In the genomic region with DNA sequence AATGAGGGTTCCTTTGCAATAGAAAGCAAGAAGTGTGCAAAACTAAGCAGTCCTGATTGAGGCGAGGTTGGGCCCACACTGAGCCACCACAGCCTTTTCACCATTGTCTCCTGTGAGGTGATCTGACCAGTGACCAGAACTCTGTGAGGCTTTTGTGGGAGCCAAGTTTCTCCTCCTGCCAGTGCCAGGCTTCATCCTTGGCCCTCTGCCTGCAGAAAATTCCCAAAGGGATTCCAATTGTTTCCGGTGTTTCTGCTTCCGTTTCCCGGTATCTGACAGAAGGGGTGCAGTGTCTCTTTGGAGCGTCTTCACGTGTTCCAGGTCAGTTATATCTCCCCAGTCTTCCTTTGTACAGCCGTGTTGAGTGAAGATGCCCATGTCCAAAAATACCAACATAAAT, we compare ENCODE assay signal across 34 mouse cellular contexts. TPM values are rescaled to one million over a fixed set of nuclear protein-coding genes. Genes with fewer than 3 reads are reported as not detected.
DNase-seq lines count a peak whose midpoint lies in the region; ATAC-seq lines count a peak whose summit lies in the region.
"Had no signal": no experiment of that assay in that cellular context is flagged by ENCODE, and none has a peak within 500 bp of the region (broad histone marks: within the 10 kb centered on the region; RNA-seq: fewer than 3 reads in every experiment).

No protein-coding gene starts in this region.

- no peaks in the 10 kb centered on the region for H3K27me3 ChIP-seq in intestine, embryonic 16.5 days (replicated peaks; ENCODE audit: control insufficient read depth, insufficient read depth, low read length)
- H3K27me3 ChIP-seq: embryonic facial prominence, embryonic 13.5 days; hindbrain, embryonic 12.5 days; intestine, embryonic 15.5 days; kidney, embryonic 15.5 days; liver, embryonic 15.5 days; lung, embryonic 15.5 days; midbrain, embryonic 12.5 days; neural tube, embryonic 13.5 days had no signal

- 91% methylated on average over 7 of the region's 7 CpGs for WGBS in intestine, embryonic 16.5 days

- H3K36me3 ChIP-seq in intestine, embryonic 16.5 days (ENCODE audit: control insufficient read depth, insufficient read depth, low read length): no peaks in the 10 kb centered on the region
- H3K36me3 ChIP-seq: embryonic facial prominence, embryonic 13.5 days; forebrain, embryonic 10.5 days; hindbrain, embryonic 12.5 days; intestine, embryonic 15.5 days; kidney, embryonic 15.5 days; liver, embryonic 15.5 days; lung, embryonic 15.5 days; midbrain, embryonic 12.5 days; neural tube, embryonic 13.5 days had no signal

- no peaks in the 10 kb centered on the region for H3K9me3 ChIP-seq in intestine, embryonic 16.5 days (ENCODE audit: control insufficient read depth, low read length)
- H3K9me3 ChIP-seq: embryonic facial prominence, embryonic 13.5 days; intestine, embryonic 15.5 days; kidney, embryonic 15.5 days; liver, embryonic 15.5 days; lung, embryonic 15.5 days; megakaryocyte, embryonic 14.5 days; neural tube, embryonic 13.5 days had no signal

- no peak overlapping the region for H3K4me3 ChIP-seq in intestine, embryonic 16.5 days (ENCODE audit: low read length)
- H3K4me3 ChIP-seq: embryonic facial prominence, embryonic 13.5 days; forebrain, embryonic 10.5 days; gastrocnemius, adult 2 months; hindbrain, embryonic 12.5 days; intestine, embryonic 15.5 days; kidney, embryonic 15.5 days; liver, embryonic 15.5 days; lung, embryonic 15.5 days; megakaryocyte, embryonic 14.5 days; midbrain, embryonic 12.5 days; neural tube, embryonic 13.5 days had no signal

- no peak for ATAC-seq in intestine, embryonic 16.5 days
- ATAC-seq: CD4-positive, CD25-positive, alpha-beta regulatory T cell, adult 4 months; forebrain, embryonic 16.5 days; hindbrain, postnatal 0 days; intestine, embryonic 15.5 days had no signal

- peak; percentile 19 to 55 for DNase-seq in kidney, postnatal 36 days
- DNase-seq in kidney, adult 18-20 months: no peak
- DNase-seq in cerebellum, adult 18-20 months: peak; percentile 30 to 56
- DNase-seq in cerebellum, adult 9-11 months: peak; percentile 70
- no peak for DNase-seq in embryo, embryonic 11 days
- no peak for DNase-seq in Muller cell, postnatal 12 days (ENCODE audit: inconsistent ontology term)
- DNase-seq: adrenal gland, adult 2 months; gastrocnemius, adult 2 months; gastrocnemius, postnatal 36 days; heart, adult 18-20 months; heart, postnatal 36 days; layer of hippocampus, postnatal 36 days; lung, postnatal 36 days had no signal

- H3K9ac ChIP-seq in intestine, embryonic 16.5 days (ENCODE audit: low read depth, low read length): no peak overlapping the region
- H3K9ac ChIP-seq: embryonic facial prominence, embryonic 13.5 days; hindbrain, embryonic 12.5 days; intestine, embryonic 15.5 days; kidney, embryonic 15.5 days; liver, embryonic 15.5 days; lung, embryonic 15.5 days; midbrain, embryonic 12.5 days; neural tube, embryonic 13.5 days had no signal

- no peaks in the 10 kb centered on the region for H3K4me1 ChIP-seq in intestine, embryonic 16.5 days (ENCODE audit: control insufficient read depth, insufficient read depth, low read length)
- H3K4me1 ChIP-seq: embryonic facial prominence, embryonic 13.5 days; forebrain, embryonic 10.5 days; hindbrain, embryonic 12.5 days; intestine, embryonic 15.5 days; kidney, embryonic 15.5 days; liver, embryonic 15.5 days; lung, embryonic 15.5 days; megakaryocyte, embryonic 14.5 days; midbrain, embryonic 12.5 days; neural tube, embryonic 13.5 days had no signal

- no peak overlapping the region for H3K27ac ChIP-seq in intestine, embryonic 16.5 days (ENCODE audit: low read length)
- H3K27ac ChIP-seq: embryonic facial prominence, embryonic 13.5 days; forebrain, embryonic 10.5 days; gastrocnemius, adult 2 months; hindbrain, embryonic 12.5 days; hindbrain, postnatal 0 days; intestine, embryonic 15.5 days; kidney, embryonic 15.5 days; liver, embryonic 15.5 days; lung, embryonic 15.5 days; midbrain, embryonic 12.5 days; neural tube, embryonic 13.5 days had no signal

- no peak overlapping the region for H3K4me2 ChIP-seq in intestine, embryonic 16.5 days (ENCODE audit: low read depth, low read length)
- H3K4me2 ChIP-seq: embryonic facial prominence, embryonic 13.5 days; heart, embryonic 11.5 days; hindbrain, embryonic 12.5 days; intestine, embryonic 15.5 days; kidney, embryonic 15.5 days; liver, embryonic 15.5 days; lung, embryonic 15.5 days; midbrain, embryonic 12.5 days; neural tube, embryonic 13.5 days had no signal

RNA-seq across cellular contexts. Expression of gene 1700001J03Rik, which starts 3.6 kb away (rescaled TPM):
- not detected in 2 replicates for polyA plus RNA-seq in intestine, embryonic 16.5 days (2015; fragmentation: Nextera tagmentation; extraction: Ambion mirVana)
- polyA plus RNA-seq: embryonic facial prominence, embryonic 13.5 days; forebrain, embryonic 10.5 days; forebrain, embryonic 16.5 days; heart, embryonic 11.5 days; heart, embryonic 16.5 days; hindbrain, embryonic 12.5 days; hindbrain, postnatal 0 days; intestine, embryonic 15.5 days; limb, embryonic 11.5 days; liver, embryonic 15.5 days; lung, embryonic 15.5 days; midbrain, embryonic 12.5 days; stomach, embryonic 14.5 days; thymus, postnatal 0 days had no signal

RNA-seq across cellular contexts. Expression of gene Gm6309, which starts 18.2 kb away (rescaled TPM):
- not detected in 2 replicates for polyA plus RNA-seq in intestine, embryonic 16.5 days (2015; fragmentation: Nextera tagmentation; extraction: Ambion mirVana)
- polyA plus RNA-seq: adrenal gland, adult 2 months; CD4-positive, CD25-positive, alpha-beta regulatory T cell, adult 4 months; embryonic facial prominence, embryonic 13.5 days; forebrain, embryonic 10.5 days; forebrain, embryonic 16.5 days; heart, embryonic 11.5 days; heart, embryonic 16.5 days; hindbrain, embryonic 12.5 days; hindbrain, postnatal 0 days; intestine, embryonic 15.5 days; kidney, embryonic 15.5 days; large intestine, adult 2 months; limb, embryonic 11.5 days; liver, embryonic 15.5 days; lung, embryonic 15.5 days; midbrain, embryonic 12.5 days; midbrain, postnatal 0 days; neural tube, embryonic 13.5 days; stomach, embryonic 14.5 days; thymus, postnatal 0 days had no signal

RNA-seq across cellular contexts. Expression of gene Gm5565, which starts 28.4 kb away (rescaled TPM):
- not detected in 2 replicates for polyA plus RNA-seq in intestine, embryonic 16.5 days (2015; fragmentation: Nextera tagmentation; extraction: Ambion mirVana)
- polyA plus RNA-seq: adrenal gland, adult 2 months; CD4-positive, CD25-positive, alpha-beta regulatory T cell, adult 4 months; embryonic facial prominence, embryonic 13.5 days; forebrain, embryonic 10.5 days; forebrain, embryonic 16.5 days; heart, embryonic 11.5 days; heart, embryonic 16.5 days; hindbrain, embryonic 12.5 days; hindbrain, postnatal 0 days; intestine, embryonic 15.5 days; kidney, embryonic 15.5 days; large intestine, adult 2 months; limb, embryonic 11.5 days; liver, embryonic 15.5 days; lung, embryonic 15.5 days; midbrain, embryonic 12.5 days; midbrain, postnatal 0 days; neural tube, embryonic 13.5 days; stomach, embryonic 14.5 days; thymus, postnatal 0 days had no signal

RNA-seq across cellular contexts. Expression of gene Rnf6, which starts 32.6 kb away (rescaled TPM):
- polyA plus RNA-seq in intestine, embryonic 16.5 days (2015; fragmentation: Nextera tagmentation; extraction: Ambion mirVana): 53.0 and 56.0 TPM in 2 replicates

RNA-seq across cellular contexts. Expression of gene Cdk8, which starts 42.3 kb away (rescaled TPM):
- polyA plus RNA-seq in intestine, embryonic 16.5 days (2015; fragmentation: Nextera tagmentation; extraction: Ambion mirVana): 12.2 and 12.9 TPM in 2 replicates

Comparison
In these comparisons a context has a peak if more than half of its experiments do, and no peak if none do; other contexts are left out.
1. DNase-seq: peak in kidney, postnatal 36 days (2 of 2), cerebellum, adult 18-20 months (2 of 2) and cerebellum, adult 9-11 months (single experiment); none in kidney, adult 18-20 months (single experiment), embryo, embryonic 11 days (single experiment) and Muller cell, postnatal 12 days (single experiment).